Mouse (Mus musculus) olfactory bulb, adult 2 months (tissue): ENCODE measurements around the gene Ttll3.

Experiments used
- CTCF ChIP-seq: fragments of 200-500 bp; IDR thresholded peaks from 2 replicates; pipeline ENCODE4 v1.5.1; 2012; ENCODE audit warnings: low read depth, mild to moderate bottlenecking, low read length, moderate library complexity; ENCODE audit not compliant: insufficient read depth
- POLR2A ChIP-seq: fragments of 200-500 bp; IDR thresholded peaks from 2 replicates; pipeline ENCODE4 v1.6.1; 2012; ENCODE audit warnings: mild to moderate bottlenecking, low read depth, low read length, moderate library complexity; ENCODE audit not compliant: insufficient read depth

- TF ChIP-seq CTCF = no peak
- no peak for TF ChIP-seq POLR2A
Measured at GRCm38 (mm10) chr6:113368577-113368976, 20.5 kb upstream of the Ttll3 start.
